Mouse (Mus musculus): ENCODE measurements at regions not wholly inside any gene's neighbourhood (a gene's known extent, or its start where the extent isn't known, plus 50 kb on each side); places are given as distances from the start of the nearest gene placed in this dataset.

GRCm38 (mm10) chr3:33902431-33902830, 58.3 kb upstream of the Ccdc39 start:
- 95% methylated on average over 2 of the region's 2 CpGs for WGBS
- TF ChIP-seq CTCF (IDR thresholded peaks at IDR 0.05; ENCODE audit: insufficient read depth, low read depth, low read length) (no peak), POLR2A (IDR thresholded peaks at IDR 0.05; ENCODE audit: insufficient read depth, low read depth, low read length) (no peak)
- Histone ChIP-seq H3K4me3 (ENCODE audit: insufficient read depth, low read depth, low read length) (no peak overlapping the region), H3K4me1 (ENCODE audit: control insufficient read depth, insufficient read depth, low read length) (peaks cover 7% of the 10 kb centered on the region), H3K27ac (ENCODE audit: insufficient read depth, low read depth, low read length) (no peak overlapping the region)

- TF ChIP-seq CTCF (IDR thresholded peaks at IDR 0.05; ENCODE audit: insufficient read depth, low read depth, low read length), result no peak
- Histone ChIP-seq H3K27ac (ENCODE audit: insufficient read depth, low read depth, low read length) (no peak overlapping the region), H3K4me3 (ENCODE audit: insufficient read depth, low read depth, low read length) (no peak overlapping the region), H3K4me1 (ENCODE audit: control insufficient read depth, insufficient read depth, low read length) (peaks cover 7% of the 10 kb centered on the region)
- WGBS, result 80% methylated on average over 8 of the region's 8 CpGs
Observed at GRCm38 (mm10) chr3:33903326-33903725, 59.2 kb upstream of the Ccdc39 start.

GRCm38 (mm10) chr3:33903816-33904215, 59.7 kb upstream of the Ccdc39 start:
- 47% methylated on average over 4 of the region's 4 CpGs for WGBS

GRCm38 (mm10) chr3:33904854-33905678, 61.0 kb upstream of the Ccdc39 start:
- Histone ChIP-seq H3K4me3 (ENCODE audit: insufficient read depth, low read depth, low read length) (no peak overlapping the region; the same call in 1 of the 2 replicates), H3K27ac (ENCODE audit: insufficient read depth, low read depth, low read length) (peak overlapping the region; percentile 49; the same call in 1 of the 2 replicates), H3K4me1 (ENCODE audit: control insufficient read depth, insufficient read depth, low read length) (peaks cover 7% of the 10 kb centered on the region)
- WGBS, result 16% methylated on average over 22 of the region's 22 CpGs
- TF ChIP-seq CTCF (IDR thresholded peaks at IDR 0.05; ENCODE audit: insufficient read depth, low read depth, low read length), result no peak
- TF ChIP-seq POLR2A (IDR thresholded peaks at IDR 0.05; ENCODE audit: insufficient read depth, low read depth, low read length), result no peak

More at GRCm38 (mm10) chr3:33903816-33904215, 59.7 kb upstream of the Ccdc39 start:
- TF ChIP-seq CTCF (IDR thresholded peaks at IDR 0.05; ENCODE audit: insufficient read depth, low read depth, low read length) (no peak), POLR2A (IDR thresholded peaks at IDR 0.05; ENCODE audit: insufficient read depth, low read depth, low read length) (no peak)
- no peak overlapping the region for H3K4me3 ChIP-seq (ENCODE audit: insufficient read depth, low read depth, low read length)
- H3K27ac ChIP-seq (ENCODE audit: insufficient read depth, low read depth, low read length), result no peak overlapping the region
- H3K4me1 ChIP-seq (ENCODE audit: control insufficient read depth, insufficient read depth, low read length), result peaks cover 7% of the 10 kb centered on the region

GRCm38 (mm10) chr3:33905679-33906007, 61.5 kb upstream of the Ccdc39 start:
- 12% methylated on average over 5 of the region's 5 CpGs for WGBS
- TF ChIP-seq POLR2A (IDR thresholded peaks at IDR 0.05; ENCODE audit: insufficient read depth, low read depth, low read length) (no peak), CTCF (IDR thresholded peaks at IDR 0.05; ENCODE audit: insufficient read depth, low read depth, low read length) (no peak)
- Histone ChIP-seq H3K4me1 (ENCODE audit: control insufficient read depth, insufficient read depth, low read length) (peaks cover 7% of the 10 kb centered on the region), H3K4me3 (ENCODE audit: insufficient read depth, low read depth, low read length) (no peak overlapping the region), H3K27ac (ENCODE audit: insufficient read depth, low read depth, low read length) (no peak overlapping the region)

- TF ChIP-seq POLR2A (IDR thresholded peaks at IDR 0.05; ENCODE audit: insufficient read depth, low read depth, low read length) (no peak), CTCF (IDR thresholded peaks at IDR 0.05; ENCODE audit: insufficient read depth, low read depth, low read length) (no peak)
- 95% methylated on average over 8 of the region's 8 CpGs for WGBS
- peaks cover 7% of the 10 kb centered on the region for H3K4me1 ChIP-seq (ENCODE audit: control insufficient read depth, insufficient read depth, low read length)
- no peak overlapping the region for H3K4me3 ChIP-seq (ENCODE audit: insufficient read depth, low read depth, low read length)
- H3K27ac ChIP-seq (ENCODE audit: insufficient read depth, low read depth, low read length), result no peak overlapping the region
Observed at GRCm38 (mm10) chr3:33907061-33907460, 63.0 kb upstream of the Ccdc39 start.

GRCm38 (mm10) chr3:33911559-33911958, 67.4 kb upstream of the Ccdc39 start:
- Histone ChIP-seq H3K4me1 (ENCODE audit: control insufficient read depth, insufficient read depth, low read length) (no peaks in the 10 kb centered on the region), H3K4me3 (ENCODE audit: insufficient read depth, low read depth, low read length) (no peak overlapping the region), H3K27ac (ENCODE audit: insufficient read depth, low read depth, low read length) (no peak overlapping the region)
- WGBS, result 91% methylated on average over 9 of the region's 9 CpGs
- TF ChIP-seq CTCF (IDR thresholded peaks at IDR 0.05; ENCODE audit: insufficient read depth, low read depth, low read length) (no peak), POLR2A (IDR thresholded peaks at IDR 0.05; ENCODE audit: insufficient read depth, low read depth, low read length) (no peak)

GRCm38 (mm10) chr3:33913470-33913869, 69.4 kb upstream of the Ccdc39 start:
- Histone ChIP-seq H3K4me1 (ENCODE audit: control insufficient read depth, insufficient read depth, low read length) (no peaks in the 10 kb centered on the region), H3K27ac (ENCODE audit: insufficient read depth, low read depth, low read length) (no peak overlapping the region), H3K4me3 (ENCODE audit: insufficient read depth, low read depth, low read length) (no peak overlapping the region)
- WGBS, result 89% methylated on average over 5 of the region's 5 CpGs
- TF ChIP-seq CTCF (IDR thresholded peaks at IDR 0.05; ENCODE audit: insufficient read depth, low read depth, low read length), result no peak

GRCm38 (mm10) chr3:33914386-33914785, 70.3 kb upstream of the Ccdc39 start:
- TF ChIP-seq POLR2A (IDR thresholded peaks at IDR 0.05; ENCODE audit: insufficient read depth, low read depth, low read length) (no peak), CTCF (IDR thresholded peaks at IDR 0.05; ENCODE audit: insufficient read depth, low read depth, low read length) (no peak)
- Histone ChIP-seq H3K4me1 (ENCODE audit: control insufficient read depth, insufficient read depth, low read length) (no peaks in the 10 kb centered on the region), H3K27ac (ENCODE audit: insufficient read depth, low read depth, low read length) (no peak overlapping the region), H3K4me3 (ENCODE audit: insufficient read depth, low read depth, low read length) (no peak overlapping the region)
- 79% methylated on average over 9 of the region's 9 CpGs for WGBS
